Mouse (Mus musculus) thymus, postnatal 14 days (tissue): Measurements from ENCODE around the gene Zfhx3.

ENCODE experiments used
- DNase-seq: peaks from one replicate; pipeline ENCODE4 v3.0.0; 2021

Gene Zfhx3

DNA sequence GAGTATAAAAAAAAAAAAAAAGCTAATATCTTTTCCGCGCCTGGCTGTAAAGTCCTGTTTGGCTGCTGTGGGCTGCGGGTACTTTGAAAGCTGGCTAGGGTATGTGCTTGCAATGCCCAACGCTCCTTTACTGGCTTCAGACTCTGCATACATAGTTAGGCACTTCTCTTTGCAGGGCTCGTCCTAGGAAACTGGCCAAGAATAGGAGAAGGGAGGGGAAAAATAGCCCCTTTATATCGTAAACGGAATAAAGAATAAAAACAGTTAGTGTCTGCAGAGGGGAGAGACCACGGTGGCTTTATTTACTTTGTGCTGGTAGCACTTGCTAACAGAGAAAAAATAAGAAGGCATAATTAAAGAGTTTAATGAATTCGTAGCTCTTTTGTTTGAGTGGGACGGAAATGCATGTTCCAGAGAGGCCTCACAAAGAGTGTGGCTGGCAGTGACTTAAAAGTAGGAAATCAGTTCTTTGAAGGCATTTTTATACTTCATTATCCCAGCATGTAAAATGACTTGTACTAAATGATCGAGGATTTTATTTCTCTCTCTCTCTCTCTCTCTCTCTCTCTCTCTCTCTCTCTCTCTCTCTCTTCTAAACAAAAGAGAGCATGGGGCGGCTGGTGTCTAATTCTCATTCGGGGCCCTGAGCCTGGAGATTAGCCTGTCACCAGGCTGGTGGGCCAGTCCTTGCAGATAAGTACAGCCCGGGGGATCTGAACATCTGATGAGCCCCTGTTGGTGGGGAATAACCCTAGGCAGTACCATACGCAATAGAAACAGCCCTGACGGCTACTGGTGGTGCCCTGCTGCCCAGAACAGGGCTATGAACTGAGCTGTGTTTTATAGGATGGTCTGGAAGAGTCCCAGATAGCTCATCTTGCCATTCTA lies 159.8 kb downstream of the Zfhx3 start:
- no peak for DNase-seq

DNA sequence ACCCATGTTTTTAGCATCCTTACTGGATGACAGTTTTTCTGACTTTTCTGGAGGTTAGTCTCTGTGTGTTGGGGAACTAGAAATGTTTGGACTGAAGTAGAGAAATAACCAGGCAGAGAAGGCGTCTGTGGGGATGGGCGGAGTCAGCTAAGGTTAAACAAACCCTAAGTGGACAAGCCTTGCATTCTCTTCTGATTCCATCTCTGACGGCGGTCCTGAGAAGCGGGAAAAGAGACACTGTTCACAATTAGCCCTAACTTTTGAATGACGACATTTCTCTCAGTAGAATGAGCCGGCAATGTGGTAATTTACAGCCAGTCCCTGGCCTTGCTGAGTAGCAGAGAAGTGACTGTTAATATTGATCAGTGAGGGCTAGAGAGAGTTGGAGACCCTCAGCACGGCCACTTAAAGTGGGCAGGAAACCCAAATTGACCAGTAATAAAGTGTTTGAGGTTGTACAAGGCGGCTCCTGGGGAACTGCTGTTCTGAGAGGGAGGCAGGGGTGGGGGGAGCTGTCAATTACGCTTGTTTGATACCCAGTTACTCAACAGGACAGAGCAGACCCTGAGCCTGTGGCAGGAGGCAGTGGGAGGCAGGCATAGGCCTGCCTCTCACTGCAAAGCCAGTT lies 162.1 kb downstream of the Zfhx3 start:
- DNase-seq, result no peak

DNA sequence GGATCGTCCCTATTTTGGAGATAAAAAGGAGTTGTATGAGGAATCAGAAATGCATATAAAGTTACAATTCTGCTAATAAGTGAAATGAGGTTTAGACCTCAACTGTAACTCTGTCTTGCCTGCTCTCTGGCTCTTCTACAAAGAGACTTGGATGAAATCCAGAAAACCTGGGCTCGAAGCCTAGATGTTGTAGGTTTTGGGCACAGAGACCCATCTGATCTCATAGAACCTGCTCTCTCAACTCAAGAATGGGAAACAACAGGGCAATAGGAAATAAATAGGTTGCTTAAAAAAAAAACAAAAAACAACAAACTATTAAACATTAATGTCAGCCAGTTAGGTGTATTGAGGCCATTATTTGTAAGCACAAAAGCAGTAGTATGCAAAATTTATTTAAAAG lies 182.6 kb downstream of the Zfhx3 start:
- no peak for DNase-seq

DNA sequence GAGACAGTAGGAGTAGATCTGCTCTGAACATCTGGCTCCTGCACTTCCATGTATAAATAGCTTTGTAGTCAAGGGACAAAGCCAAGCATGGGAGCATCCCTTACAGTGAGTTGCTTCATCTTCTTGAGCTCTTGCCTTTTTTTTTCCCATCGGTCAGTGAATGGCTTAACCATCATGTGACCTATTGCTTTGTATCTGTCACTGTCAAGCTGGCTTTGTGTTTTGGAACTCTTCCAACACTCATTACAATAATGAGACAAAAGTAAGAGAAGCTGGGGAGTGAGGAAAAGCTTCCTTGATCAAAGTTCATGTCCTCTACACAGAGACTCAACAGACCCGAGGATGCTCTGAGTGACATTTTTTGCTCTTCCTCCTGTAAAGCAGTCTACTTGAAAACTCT lies 183.0 kb downstream of the Zfhx3 start:
- DNase-seq, result no peak

DNA sequence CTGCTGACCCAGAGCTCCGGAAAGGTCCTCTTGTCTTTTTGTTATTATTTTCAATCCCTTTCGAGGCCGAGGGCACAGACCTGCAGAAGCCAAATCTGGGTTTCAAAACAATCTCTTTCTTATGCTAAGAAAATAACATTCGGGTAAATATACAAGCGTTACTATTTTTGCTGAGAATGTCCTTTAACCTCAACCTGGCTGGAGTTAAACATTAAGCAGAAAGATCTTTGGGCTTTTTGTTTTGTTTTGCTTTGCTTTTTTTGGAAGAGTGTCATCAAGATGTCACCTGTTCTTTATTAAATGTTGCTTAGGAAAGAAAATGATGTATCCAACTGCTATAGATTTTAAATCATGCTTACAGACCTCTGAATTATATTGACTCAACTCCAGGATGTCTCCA lies 204.1 kb downstream of the Zfhx3 start:
- no peak for DNase-seq

DNA sequence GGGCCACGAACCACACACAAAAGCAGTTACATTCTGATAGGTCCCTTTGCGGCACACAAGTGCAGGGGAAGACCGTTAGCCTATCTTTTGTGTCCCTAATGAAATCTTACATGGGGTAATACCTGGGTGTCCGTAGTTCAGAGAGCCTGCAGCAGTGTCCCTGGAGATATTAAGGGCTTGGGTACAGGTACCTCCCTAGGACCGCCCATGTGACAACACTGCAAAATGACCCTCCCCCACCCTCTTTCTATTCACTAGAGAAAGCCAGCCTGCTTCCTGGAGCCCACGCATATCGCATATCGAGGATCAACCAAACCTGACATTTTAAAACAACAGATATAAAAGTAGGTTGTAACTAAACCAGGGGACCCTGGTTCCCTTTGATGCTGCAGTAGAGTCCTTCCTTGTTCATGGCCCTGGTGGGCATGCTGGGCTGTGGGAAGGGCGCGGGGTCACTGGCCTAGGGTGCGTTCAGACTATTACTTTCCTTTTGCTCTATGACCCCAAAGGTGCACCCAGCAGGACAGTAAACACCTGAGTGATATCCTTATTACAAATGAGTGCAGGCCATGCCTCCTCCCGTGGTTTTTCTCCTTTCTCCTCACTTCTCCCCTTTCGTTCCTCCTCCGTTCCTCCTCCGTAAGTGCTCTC lies 206.3 kb downstream of the Zfhx3 start:
- no peak for DNase-seq

DNA sequence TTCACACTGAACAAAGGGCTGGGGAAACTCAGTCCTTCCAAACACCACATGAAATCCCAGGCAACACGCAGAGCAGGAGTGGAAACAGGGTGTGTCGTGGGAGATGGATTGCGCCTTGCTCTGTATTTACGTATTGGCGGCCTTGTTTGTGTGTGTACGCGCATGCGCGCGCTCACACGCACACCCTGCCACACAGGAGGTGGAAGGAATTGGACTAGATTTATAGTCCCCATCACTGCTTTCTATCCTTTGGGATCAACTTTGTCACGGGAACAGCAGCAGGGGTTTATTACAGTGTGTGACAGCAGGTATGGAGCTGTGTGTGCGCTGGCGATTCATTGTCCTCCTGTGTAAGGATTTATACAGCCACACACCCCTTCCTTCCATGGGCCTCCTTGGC lies 228.4 kb downstream of the Zfhx3 start:
- no peak for DNase-seq

DNA sequence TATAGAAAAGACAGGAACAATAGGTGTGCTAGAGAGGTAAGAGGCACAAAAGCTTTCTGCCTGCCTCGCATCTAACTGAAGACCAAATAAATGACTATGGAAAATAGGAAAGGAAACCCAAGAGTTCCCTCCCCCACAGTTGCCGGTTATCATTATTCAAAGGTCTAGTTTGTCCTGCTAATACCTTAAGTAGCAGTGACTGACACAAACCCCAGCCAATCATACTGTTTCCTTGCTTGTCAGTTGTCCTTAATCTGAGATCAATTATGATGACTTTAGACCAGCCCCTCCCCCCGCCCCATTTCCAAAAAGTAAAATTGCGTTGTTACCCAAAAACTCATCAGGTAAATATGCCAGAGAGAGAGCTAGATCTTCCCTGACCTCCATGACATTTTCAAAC lies 240.9 kb downstream of the Zfhx3 start:
- DNase-seq, result no peak

DNA sequence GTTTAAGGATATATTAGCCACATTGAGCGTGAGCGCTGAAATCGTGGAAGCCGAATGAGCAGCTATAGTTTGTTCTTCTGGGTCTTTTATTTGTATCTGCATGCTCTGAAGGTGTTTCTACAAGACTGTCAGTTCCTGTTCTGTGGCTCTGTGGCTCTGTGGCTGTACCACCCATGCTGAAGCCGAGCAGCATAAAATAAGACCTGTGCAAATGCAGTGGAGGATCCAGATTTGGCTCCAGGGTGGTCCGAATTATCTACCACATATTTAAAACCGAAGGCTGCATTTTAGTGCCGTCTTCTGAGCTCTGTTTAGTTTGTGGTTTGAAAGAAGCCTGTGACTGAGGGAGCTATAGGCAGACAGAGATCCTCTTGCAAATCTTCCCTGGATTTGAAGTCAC lies 241.5 kb downstream of the Zfhx3 start:
- no peak for DNase-seq

DNA sequence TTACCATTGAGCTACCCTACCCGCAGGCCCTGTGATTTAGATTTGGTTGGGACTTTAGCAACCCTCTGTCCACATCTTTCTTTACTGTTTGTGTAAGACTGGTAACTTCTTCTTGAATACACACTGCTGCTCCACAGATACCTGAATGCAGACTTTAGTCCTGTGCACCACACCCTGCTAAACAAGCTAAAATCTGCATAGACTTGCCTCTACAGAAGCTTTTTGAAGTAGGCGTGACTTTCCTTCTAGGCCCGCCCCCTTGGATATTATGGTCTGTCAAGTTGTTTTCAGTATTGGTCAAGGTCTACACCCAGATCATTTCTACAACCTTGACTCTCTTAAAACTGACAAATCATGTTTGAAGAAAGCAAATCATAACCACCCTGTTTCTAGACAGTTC lies 243.8 kb downstream of the Zfhx3 start:
- DNase-seq, result no peak

DNA sequence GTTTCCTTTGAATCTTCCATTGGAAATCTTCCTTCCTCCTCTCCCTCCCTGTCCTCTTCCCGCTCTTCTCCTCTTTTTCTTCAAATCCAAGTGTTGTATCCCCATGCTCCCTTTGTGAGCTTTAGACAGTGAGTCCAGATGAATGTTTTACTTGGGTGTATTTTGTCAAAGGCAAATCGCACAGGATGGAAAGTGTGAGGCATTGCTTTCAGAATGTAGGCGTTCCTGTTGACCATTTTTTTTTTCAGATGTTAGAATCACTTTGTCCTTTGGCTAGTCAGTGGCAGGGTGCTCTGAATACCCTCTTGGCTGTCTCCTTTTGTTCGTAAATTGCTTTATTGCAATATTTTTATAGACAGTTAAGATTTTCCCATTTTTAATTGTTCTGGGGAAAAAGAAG lies 245.6 kb downstream of the Zfhx3 start:
- DNase-seq, result no peak

DNA sequence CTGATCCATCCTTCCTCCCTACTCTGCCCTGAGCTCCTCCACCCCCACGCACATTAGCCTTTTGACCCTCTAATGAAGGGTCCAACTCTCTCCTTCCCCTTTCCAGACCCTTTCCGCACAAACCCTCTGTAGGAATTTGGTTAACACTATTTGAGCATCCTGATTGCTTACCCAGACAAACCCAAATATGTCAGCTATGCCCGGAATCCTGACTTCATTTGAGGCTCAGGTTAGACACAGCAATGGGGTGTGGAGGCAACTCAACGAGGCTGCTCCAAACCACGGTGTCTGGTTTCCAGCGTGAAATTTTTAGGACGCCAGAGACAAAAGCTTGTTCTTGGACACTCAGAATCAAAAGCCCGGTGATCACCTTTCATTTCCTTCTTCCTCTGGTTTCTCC lies 252.1 kb downstream of the Zfhx3 start:
- no peak for DNase-seq

DNA sequence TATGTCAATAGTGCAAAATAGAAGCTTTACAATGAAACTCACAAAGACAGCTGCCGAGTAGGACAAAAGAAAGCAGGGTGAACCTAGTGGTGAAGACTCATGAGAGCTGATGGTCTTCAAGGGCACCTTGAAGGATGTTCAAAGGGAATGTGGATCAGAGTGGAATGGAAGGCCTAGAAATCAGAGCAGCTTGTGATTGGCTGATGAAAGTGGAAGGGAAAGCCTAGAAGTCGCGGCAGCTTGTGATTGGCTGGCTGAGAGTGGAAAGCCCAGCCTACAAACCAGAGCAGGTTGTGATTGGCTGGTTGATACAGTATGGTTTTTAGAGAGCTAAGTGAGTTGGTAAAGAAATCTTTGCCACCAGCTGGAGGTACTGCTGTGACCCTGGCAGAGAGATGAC lies 272.6 kb downstream of the Zfhx3 start:
- DNase-seq, result no peak

DNA sequence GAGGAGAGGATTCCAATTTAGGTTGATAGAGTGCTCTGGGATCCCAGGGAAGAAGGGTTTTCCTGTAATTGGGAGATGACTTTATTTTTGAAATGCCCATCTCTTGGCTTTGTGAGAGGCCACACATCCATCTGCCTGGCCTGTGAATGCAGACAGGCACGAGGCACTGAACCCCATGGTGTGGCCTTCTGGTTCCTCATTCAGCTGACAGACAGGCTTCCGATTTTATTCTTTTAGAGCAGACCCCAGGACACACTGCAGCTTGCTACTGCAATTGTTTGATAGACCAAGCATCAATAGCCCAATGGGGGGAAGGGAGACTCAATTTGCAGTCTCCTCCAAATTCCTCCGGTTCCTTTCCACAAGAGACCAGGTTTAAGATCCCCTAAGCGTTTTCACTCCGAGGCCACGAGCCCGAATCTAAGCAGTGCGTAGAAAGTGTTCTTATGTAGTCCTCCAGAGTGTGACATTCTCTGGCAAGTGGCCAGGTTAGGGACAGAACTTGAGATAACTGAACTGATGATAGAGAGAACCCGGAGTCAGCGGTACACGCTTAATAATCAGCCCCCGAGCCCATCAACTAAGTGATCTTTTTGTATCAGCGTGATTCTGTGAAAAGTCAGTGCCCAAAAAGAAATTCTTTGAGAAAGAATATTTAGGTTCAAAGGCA lies 275.9 kb downstream of the Zfhx3 start:
- DNase-seq, result no peak

DNA sequence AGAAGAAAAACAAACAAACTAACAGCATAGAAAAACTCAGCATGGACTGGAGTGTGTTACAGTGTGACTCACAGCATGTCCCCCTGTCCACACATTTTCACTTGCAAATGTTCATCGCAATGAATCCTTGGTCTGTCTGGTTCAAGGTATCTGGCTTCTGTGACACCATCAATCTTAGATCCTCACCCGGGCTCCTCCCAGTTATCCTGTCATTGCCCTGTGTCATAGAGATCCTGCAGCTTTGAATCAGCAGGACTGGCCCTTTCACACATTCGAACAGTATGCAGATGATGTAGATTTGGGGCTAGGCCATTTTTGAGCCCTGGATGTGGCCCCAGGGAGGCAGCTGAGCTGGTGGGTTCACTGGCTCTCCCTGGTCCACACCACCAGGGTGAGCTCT lies 278.1 kb downstream of the Zfhx3 start:
- no peak for DNase-seq

DNA sequence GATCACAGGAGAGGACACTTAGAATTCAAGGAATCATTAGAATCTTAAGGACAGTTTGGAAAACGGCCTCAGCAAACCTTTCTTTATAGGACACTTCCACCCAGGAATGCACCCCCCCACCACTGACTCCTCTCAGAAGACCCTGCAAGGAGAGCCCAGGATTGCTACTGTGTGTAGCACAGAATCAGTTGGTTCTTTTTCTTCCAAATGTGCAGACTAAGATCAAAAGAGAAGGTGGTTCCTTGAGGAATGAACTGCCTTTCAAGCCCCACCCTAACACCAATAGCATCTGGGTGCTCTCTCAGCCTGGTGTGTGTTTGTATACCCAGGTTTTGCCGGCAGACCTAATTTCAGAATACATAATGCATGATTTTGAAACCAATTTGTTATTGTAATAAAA lies 279.6 kb downstream of the Zfhx3 start:
- no peak for DNase-seq

DNA sequence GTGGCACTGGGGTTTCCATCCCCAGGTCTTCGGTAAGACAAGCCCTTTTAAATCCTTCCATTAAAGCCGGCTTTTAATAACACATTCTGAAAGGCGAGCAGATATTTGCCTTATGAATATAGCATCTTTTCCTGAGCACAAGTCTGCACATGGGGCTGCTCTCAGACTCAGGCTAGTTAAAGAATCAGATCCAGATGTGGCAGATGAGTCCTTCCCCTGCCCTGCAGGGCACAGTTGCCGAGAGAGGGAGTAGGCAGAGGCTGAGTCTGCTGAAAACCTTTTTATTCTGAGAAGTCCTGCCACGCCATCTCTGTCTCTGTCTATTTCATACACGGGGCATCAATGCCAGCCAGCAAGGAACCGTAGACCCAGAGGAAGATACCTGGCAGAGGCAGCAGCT lies 289.9 kb downstream of the Zfhx3 start:
- DNase-seq, result no peak

DNA sequence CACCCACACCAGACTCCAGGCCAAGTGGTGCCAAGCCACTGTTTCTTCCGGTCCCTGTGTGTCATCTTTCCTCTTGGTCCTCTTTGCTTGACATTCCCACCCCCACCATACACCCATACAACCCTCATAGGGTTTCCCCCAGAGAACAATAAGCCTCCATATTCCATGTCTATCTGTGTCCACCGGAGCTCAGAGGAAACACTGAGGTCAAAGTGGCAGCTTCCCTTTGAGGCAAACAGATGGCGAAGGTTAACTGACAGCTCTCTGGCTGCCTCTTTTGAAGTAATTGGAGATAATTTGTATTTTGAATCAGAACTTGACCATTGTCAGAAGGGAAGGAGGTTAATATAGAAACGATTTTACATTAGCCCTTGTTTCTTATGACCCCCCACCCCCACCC lies 292.0 kb downstream of the Zfhx3 start:
- no peak for DNase-seq

DNA sequence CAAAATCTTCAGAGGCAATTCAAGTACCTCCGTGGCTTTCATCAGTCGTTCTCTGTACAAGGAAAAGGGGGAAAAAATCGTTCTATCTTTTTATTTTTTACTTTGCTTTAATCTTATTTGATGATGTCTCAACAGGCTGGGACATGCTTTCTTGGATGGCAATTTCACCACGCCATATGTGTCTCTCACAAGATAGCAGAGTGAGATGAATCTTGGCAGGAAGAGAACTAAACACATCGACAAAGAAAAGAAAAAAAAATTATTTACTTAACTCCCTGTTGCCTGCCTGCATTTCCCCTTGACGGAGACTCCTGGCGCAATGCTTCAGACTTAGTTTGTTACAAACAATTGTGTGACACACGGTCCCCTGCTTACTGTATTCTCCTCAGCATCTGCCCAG lies 294.3 kb downstream of the Zfhx3 start:
- no peak for DNase-seq

DNA sequence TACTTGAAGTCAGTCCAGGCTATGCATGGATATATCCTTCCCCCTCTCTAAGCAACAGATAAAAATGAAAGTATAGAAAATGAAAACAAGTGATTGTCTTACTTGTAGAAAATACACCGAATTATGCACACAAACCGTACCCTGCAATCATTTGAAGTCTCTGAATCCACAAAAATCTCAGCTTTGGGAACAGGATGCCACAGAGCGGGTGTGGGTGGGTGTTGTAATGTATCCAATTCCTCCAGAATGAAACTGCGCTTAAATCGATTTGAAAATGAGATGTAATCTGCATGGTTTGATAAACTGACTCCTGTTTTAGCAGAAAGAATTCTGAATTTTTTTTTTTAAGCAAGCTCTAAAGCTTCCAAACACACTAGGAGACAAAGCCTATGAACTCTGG lies 297.1 kb downstream of the Zfhx3 start:
- DNase-seq, result no peak

DNA sequence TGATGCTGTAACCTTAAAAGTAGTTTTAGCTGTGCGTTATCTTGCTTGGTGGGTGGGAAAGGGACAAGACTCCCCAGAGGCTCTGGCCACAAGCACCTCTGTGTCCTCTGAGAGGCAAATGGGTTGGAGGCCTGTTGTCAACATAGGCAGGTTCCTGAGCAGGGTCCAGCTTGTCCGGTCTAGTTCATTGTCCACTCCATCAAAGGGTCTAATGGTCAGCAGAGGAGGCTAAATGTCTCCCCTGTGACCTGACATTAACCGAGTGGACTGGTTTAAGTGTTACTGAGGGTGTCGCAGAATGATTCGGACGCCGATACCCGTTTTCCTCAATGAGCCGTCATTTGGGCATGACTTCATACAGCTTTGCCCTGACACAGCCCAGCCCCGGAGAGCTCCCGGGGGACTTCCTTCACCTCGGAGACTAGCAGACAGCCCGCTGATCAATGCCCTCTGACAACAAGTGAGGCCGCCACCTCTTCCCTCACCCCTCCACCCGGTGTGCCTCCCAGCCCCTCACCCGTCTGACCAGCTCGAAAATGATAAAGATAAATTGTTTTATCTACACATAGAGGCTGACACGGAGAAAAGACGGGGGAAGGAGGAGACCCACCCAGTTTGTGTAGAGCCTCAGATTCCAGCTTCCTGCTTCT lies 298.7 kb downstream of the Zfhx3 start:
- DNase-seq, result no peak

DNA sequence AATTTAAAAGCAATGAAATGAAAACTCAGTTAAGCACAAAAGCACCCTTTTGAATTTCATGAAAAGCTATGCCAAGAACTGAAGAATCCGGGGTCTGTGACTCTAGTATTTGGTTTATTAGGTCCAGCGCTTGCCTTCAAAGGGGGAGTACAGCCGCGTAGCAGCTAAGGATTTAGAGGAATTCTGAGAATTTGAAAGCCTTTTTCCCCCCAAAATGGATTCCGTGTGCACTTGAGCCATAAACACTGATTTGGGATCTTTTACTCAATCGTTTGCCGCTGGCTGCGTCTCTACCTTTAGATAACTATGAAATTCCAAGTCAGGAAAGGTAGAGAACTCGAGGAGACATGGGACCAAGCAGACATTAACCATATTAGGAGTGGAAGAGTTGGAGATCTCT lies 300.8 kb downstream of the Zfhx3 start:
- DNase-seq, result no peak
